Mouse (Mus musculus): ENCODE measurements around the gene Mfsd2a. TPM values are rescaled to one million over a fixed set of nuclear protein-coding genes. Genes with fewer than 3 reads are reported as not detected.

Gene Mfsd2a
- total and polyA plus RNA-seq, 2 experiments from 2014 or later, result 30.3 to 57.7 TPM

GRCm38 (mm10) chr4:122902156-122902555, 58.8 kb downstream of the Mfsd2a start:
- H3K27me3 ChIP-seq (ENCODE audit: insufficient read depth, low read length), result no peaks in the 10 kb centered on the region
- H3K27ac ChIP-seq (ENCODE audit: low read depth, low read length), result no peak overlapping the region
- H3K9ac ChIP-seq (replicated peaks; ENCODE audit: low read length, poor library complexity, severe bottlenecking), result no peak overlapping the region
- no peaks in the 10 kb centered on the region for H3K9me3 ChIP-seq (ENCODE audit: low read length)
- ATAC-seq (ENCODE audit: low FRiP score) (no peak), DNase-seq (ENCODE audit: low spot score) (no peak)
- no peak overlapping the region for H3K4me3 ChIP-seq (ENCODE audit: low read depth, low read length)
- H3K4me1 ChIP-seq (ENCODE audit: insufficient read depth, low read length), result no peaks in the 10 kb centered on the region
- 44% methylated on average over 6 of the region's 6 CpGs for WGBS
- H3K4me2 ChIP-seq (ENCODE audit: low read depth, low read length, poor library complexity, severe bottlenecking), result no peak overlapping the region
- H3K36me3 ChIP-seq (ENCODE audit: insufficient read depth, low read length), result no peaks in the 10 kb centered on the region
- peak; percentile 37; the same call in 1 of the 2 replicates for TF ChIP-seq CTCF (IDR thresholded peaks at IDR 0.05)

GRCm38 (mm10) chr4:122898313-122898712, 62.7 kb downstream of the Mfsd2a start:
- peak; percentile 85 for DNase-seq (ENCODE audit: low spot score)
- Histone ChIP-seq H3K27ac (ENCODE audit: low read depth, low read length) (no peak overlapping the region), H3K36me3 (ENCODE audit: insufficient read depth, low read length) (no peaks in the 10 kb centered on the region), H3K4me1 (ENCODE audit: insufficient read depth, low read length) (no peaks in the 10 kb centered on the region), H3K27me3 (ENCODE audit: insufficient read depth, low read length) (no peaks in the 10 kb centered on the region), H3K4me2 (ENCODE audit: low read depth, low read length, poor library complexity, severe bottlenecking) (no peak overlapping the region), H3K9me3 (ENCODE audit: low read length) (no peaks in the 10 kb centered on the region), H3K9ac (replicated peaks; ENCODE audit: low read length, poor library complexity, severe bottlenecking) (no peak overlapping the region), H3K4me3 (ENCODE audit: low read depth, low read length) (no peak overlapping the region)
- ATAC-seq (ENCODE audit: low FRiP score), result no peak
- TF ChIP-seq CTCF (IDR thresholded peaks at IDR 0.05), result peak; percentile 89
- 15% methylated on average over 5 of the region's 5 CpGs for WGBS

GRCm38 (mm10) chr4:122897750-122898149, 63.2 kb downstream of the Mfsd2a start:
- Histone ChIP-seq H3K9ac (replicated peaks; ENCODE audit: low read length, poor library complexity, severe bottlenecking) (no peak overlapping the region), H3K27me3 (ENCODE audit: insufficient read depth, low read length) (no peaks in the 10 kb centered on the region), H3K4me3 (ENCODE audit: low read depth, low read length) (no peak overlapping the region), H3K4me1 (ENCODE audit: insufficient read depth, low read length) (no peaks in the 10 kb centered on the region), H3K4me2 (ENCODE audit: low read depth, low read length, poor library complexity, severe bottlenecking) (no peak overlapping the region), H3K27ac (ENCODE audit: low read depth, low read length) (no peak overlapping the region), H3K36me3 (ENCODE audit: insufficient read depth, low read length) (no peaks in the 10 kb centered on the region), H3K9me3 (ENCODE audit: low read length) (no peaks in the 10 kb centered on the region)
- DNase-seq (ENCODE audit: low spot score) (no peak), ATAC-seq (ENCODE audit: low FRiP score) (no peak)
- no peak for TF ChIP-seq CTCF (IDR thresholded peaks at IDR 0.05)
- WGBS, result 87% methylated on average over 4 of the region's 4 CpGs

Other genes with a start within 250 kb of the Mfsd2a start
- gene Ppt1, start 124.9 kb downstream of the Mfsd2a start, total RNA-seq (2014; rRNA removed), result 44.2 and 53.5 TPM in 2 replicates
- 80.2 and 81.3 TPM in 2 replicates for gene Ppt1, start 124.9 kb downstream of the Mfsd2a start, polyA plus RNA-seq (2015; fragmentation: Nextera tagmentation; extraction: Ambion mirVana)
- 145 and 157 TPM in 2 replicates for gene Cap1, start 75.1 kb downstream of the Mfsd2a start, total RNA-seq (2014; rRNA removed)
- gene Cap1, start 75.1 kb downstream of the Mfsd2a start, polyA plus RNA-seq (2015; fragmentation: Nextera tagmentation; extraction: Ambion mirVana), result 58.9 and 60.9 TPM in 2 replicates
- 75.7 and 77.3 TPM in 2 replicates for gene Mycl, start 34.5 kb upstream of the Mfsd2a start, total RNA-seq (2014; rRNA removed)
- 37.6 and 42.2 TPM in 2 replicates for gene Mycl, start 34.5 kb upstream of the Mfsd2a start, polyA plus RNA-seq (2015; fragmentation: Nextera tagmentation; extraction: Ambion mirVana)
- 16.2 and 19.7 TPM in 2 replicates for gene Trit1, start 55.4 kb upstream of the Mfsd2a start, total RNA-seq (2014; rRNA removed)
- 17.3 and 18.5 TPM in 2 replicates for gene Trit1, start 55.4 kb upstream of the Mfsd2a start, polyA plus RNA-seq (2015; fragmentation: Nextera tagmentation; extraction: Ambion mirVana)
- 0.42 and 1.5 TPM in 2 replicates for gene Bmp8b, start 144.0 kb upstream of the Mfsd2a start, total RNA-seq (2014; rRNA removed)
- 0.45 and 0.56 TPM in 2 replicates for gene Bmp8b, start 144.0 kb upstream of the Mfsd2a start, polyA plus RNA-seq (2015; fragmentation: Nextera tagmentation; extraction: Ambion mirVana)
- 0.94 and 2.1 TPM in 2 replicates for gene Oxct2b, start 155.1 kb upstream of the Mfsd2a start, total RNA-seq (2014; rRNA removed)
- gene Oxct2b, start 155.1 kb upstream of the Mfsd2a start, polyA plus RNA-seq (2015; fragmentation: Nextera tagmentation; extraction: Ambion mirVana), result 0.58 and 0.91 TPM in 2 replicates
- gene Ppie, start 178.8 kb upstream of the Mfsd2a start, total RNA-seq (2014; rRNA removed), result 17.7 and 28.1 TPM in 2 replicates
- gene Ppie, start 178.8 kb upstream of the Mfsd2a start, polyA plus RNA-seq (2015; fragmentation: Nextera tagmentation; extraction: Ambion mirVana), result 41.7 and 41.9 TPM in 2 replicates
- gene Hpcal4, start 222.0 kb upstream of the Mfsd2a start, total RNA-seq (2014; rRNA removed), result 53.7 and 64.5 TPM in 2 replicates
- 63.4 and 67.6 TPM in 2 replicates for gene Hpcal4, start 222.0 kb upstream of the Mfsd2a start, polyA plus RNA-seq (2015; fragmentation: Nextera tagmentation; extraction: Ambion mirVana)
- gene Nt5c1a, start 240.3 kb upstream of the Mfsd2a start, total RNA-seq (2014; rRNA removed), result 1.9 and 2.4 TPM in 2 replicates
- gene Nt5c1a, start 240.3 kb upstream of the Mfsd2a start, polyA plus RNA-seq (2015; fragmentation: Nextera tagmentation; extraction: Ambion mirVana), result 0.33 and 0.45 TPM in 2 replicates

All from midbrain, postnatal 0 days (tissue).